Mouse (Mus musculus): ENCODE measurements around the gene Med27.

Gene Med27

DNA sequence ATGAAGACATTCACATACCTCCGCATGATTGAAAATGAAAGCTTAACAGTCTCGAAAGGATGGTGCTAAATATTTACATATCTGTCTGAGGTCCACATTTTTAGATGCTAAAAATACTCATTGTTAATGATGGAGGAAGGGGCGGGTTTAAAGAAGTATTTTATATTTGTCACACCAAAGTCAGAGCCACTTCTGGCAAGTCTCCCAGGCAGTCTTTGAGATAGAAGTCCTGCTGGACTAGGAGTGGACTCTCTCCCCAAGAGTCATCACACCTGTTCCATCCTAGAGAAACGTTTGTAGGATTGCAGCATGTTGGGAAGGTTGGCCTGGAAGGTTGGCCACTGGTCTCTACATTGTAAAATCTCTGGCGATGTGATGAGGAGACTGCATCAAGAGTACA is 90.5 kb downstream of the Med27 start:
- DNase-seq (ENCODE audit: low spot score), result no peak

DNA sequence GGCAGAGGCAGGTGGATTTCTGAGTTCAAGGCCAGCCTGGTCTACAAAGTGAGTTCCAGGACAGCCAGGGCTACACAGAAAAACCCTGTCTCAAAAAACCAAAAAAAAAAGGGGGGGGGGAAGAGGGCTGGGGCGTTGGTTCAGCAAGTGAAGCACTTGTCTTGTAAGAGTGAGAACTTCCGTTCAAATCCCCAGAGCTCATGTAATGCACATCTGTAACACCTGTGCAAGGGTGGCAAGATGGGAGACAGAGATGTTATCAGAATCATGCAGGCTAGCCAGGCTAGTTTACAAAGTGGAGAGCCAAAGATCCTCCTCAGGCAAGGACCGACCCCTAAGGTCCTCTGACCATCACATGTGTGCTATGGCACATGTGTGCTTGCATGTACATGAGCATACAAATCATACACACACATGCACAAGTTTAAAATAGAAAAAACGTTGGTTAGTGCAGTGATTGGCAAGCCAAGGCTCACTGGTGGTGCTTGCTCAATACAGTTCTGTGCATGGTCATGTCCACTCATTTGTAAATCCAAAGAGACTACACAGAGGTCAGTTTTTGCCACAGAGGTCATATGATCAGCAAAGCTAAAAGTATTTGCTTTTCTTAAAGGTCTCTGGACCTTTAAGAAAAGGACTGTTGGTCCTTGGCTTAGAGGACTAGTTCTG is 91.4 kb downstream of the Med27 start:
- DNase-seq (ENCODE audit: low spot score), result no peak

DNA sequence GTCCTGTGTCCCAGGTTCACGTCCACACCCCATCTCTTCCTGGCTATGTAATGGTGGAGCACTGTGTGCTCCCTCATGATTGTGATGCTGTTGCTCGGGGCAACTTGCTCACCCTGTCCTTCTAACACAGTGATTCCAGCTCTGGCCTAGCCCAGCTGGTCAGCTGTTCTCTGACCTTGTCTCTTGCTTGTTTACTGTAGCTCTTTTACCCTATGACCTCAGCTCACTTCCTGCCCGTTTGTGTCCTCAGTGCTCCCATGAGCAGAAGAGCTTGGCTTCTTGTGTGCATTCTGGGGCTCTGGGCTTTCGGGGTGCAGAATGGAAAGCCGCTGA is 91.9 kb downstream of the Med27 start:
- no peak for DNase-seq (ENCODE audit: low spot score)

DNA sequence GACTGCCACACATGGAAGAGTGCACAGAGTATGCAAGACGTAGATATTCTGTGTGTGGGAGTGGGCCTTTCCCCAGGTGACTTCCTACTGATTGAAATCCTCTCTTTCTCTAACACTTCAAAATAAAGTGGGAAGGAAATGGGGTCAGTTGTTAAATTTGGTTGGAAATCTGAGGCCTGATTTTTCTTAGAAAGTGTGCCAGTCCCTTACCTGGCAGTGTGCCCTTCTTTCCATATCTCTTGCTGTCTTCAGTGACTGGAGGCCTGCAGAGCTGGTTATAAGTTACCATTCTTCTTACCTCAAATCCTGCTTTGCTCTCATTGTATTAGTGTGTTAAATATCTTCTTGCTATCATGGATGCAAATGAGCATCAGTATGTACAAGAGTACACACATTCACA is 92.4 kb downstream of the Med27 start:
- DNase-seq (ENCODE audit: low spot score), result no peak

DNA sequence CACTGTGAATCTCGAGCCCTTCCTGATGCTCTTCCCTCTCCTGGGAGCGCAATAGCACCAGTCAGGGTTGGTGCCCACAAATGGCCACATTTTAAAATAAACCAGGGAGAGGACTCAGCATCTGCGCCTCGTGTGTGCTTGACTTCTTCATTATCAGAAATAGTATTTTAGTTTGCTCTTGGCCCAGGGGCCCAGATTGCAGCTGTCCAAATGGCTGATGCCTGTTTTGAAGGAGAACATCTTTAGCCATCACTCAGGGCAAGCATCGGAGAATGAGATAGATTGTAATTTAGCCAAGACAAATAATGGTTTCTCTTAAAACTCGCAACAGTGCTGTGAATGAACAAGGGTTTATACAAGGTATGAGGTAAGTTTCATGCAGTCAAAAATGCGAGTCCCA is 92.8 kb downstream of the Med27 start:
- DNase-seq (ENCODE audit: low spot score), result no peak

DNA sequence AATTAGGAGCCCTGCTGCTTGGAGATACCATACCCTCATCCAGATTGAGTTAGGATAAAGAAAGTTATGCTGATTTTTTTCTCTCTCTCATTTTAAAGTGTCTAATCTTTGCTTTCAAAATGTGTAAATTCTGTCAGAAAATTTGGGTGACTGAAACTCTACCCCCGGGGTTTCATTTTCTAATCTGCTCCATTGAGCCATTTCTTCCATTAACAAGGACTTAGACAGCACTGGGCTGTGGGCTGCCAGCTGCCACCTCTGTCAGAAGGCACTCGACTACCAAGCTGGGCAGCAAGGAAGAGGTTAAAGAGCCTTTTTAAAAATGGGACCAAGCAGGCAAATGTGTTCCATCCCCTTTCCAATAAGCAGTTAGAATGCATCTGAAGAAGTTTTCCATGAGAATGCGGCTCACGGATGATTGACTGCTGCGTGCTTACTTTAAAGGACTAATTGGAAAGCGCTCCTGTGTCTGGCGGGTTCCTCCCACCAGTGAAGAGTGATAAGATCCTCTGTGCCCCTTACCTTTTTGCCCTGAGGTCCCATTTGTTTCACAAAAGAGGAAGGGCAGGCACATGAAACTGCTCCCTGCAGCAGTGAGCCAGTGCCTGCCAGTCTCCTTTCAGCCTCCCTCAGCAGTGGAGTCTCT is 93.4 kb downstream of the Med27 start:
- DNase-seq (ENCODE audit: low spot score), result no peak

DNA sequence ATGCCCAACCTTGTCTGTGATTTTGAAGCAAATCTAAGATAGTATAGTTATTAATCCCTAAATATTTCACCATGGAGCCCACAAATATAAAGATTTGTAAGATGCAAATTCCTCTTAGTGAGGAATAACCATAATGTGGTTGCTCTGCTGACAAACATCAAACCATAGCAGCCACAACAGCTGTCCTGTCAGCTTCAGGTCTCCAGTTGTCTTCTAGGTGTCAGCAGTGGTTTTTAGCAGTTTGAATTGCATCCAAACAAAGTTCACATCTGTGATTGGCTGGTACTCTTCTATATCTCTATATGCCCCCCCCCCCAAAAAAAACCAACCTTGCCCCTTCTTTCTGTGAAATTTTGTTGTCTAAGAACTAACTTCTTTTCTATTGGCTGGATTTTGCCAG is 95.7 kb downstream of the Med27 start:
- DNase-seq (ENCODE audit: low spot score), result no peak

DNA sequence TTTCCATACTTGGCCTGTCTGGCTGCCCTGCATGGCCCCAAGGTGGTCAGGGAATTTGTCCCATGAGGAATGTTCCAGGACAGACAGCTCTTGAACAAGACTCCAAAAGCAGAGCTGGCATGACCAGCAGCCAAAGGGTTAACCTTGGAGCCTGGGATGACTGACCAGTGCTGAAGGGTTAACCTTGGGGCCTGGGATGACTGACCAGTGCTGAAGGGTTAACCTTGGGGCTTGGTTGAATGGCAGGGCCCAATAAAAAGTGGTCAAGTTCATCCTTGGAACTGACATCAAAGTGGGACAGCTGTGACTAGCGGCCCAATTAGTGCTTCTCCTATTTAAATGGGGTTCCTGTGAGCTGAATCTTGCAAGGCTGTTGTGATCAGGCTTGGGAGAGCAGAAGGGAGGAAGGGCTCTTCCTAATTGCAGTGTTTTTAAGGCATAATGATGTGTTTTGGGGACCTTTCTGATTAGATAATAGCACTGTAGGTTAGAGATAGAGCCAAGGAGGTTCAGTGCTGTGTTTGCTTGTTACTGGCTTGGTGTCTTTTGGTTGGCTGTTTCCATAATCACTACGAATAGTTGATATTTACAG is 97.1 kb downstream of the Med27 start:
- peak; percentile 44 for DNase-seq (ENCODE audit: low spot score)

DNA sequence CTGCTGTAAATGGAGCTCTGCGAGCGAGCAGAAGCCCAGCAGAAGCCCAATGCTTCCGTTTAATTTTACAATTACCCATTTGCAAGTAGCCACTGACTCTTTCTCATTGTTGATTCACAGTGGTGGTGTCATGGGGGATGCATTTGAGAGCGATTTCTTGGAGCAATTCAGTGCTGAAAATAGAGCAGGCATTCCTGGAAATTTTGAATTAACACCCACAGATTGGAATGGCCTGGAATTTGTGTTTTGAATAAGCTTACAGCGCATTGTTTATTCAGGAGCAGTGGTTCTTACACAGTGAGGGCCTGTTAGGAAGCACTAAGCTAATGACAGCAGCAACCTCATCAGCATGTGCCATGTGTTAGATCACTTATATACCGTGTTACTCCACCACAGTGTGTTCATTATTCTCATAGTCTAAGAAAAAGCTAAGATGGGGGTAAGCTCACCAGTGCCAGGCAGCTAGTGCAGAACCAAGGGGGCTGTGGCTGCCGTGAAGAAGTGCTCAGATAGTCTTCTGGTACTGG is 101.9 kb downstream of the Med27 start:
- no peak for DNase-seq (ENCODE audit: low spot score)

DNA sequence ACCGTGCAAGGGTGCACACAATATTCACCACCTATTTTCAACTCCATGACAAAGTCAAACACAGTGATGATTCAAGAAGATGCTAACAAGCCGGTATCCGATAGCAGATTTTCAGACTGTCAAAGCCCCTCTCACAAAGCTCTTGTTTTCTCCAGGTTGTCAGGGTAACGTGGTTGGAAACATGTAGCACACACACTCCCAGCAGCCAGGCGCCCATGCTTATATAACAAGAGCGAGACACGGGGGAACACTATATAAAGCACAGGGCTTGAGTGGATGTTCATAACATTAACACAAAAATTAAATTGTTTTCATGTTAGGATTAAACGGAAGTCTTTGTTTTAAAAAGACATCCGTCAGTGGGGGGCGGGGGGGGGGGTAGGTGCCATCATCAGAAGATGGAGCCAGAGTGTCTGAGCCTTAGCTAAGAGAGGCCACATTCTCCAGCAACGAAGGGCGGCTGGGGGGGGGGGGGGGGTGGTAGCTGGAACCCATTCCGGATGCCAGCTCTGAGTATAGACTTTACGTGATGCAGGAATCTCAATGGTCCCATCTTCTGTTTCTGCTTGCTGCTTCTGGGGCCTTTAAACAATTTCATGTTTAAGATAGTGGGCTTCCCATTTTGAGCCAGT is 104.9 kb downstream of the Med27 start:
- no peak for DNase-seq (ENCODE audit: low spot score)

DNA sequence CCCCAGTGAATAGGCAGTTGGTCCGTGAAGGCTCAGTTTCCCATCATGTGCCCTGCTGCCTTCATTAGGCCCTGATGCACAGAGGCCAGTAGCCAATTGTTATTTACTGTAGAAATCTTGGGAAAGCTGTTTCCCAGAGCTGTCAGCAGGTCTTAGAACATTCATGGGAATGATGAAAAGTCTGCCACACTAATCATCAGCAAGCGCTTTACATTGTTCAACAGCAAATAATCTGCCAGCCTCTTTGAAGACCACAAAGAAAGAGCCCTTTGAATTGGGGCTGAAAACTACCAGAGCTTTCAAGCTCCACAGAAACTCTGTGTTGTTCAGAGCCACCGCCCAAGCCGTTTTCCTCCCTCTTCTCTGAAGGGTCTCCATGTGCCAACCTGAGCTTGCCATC is 106.8 kb downstream of the Med27 start:
- DNase-seq (ENCODE audit: low spot score), result no peak

DNA sequence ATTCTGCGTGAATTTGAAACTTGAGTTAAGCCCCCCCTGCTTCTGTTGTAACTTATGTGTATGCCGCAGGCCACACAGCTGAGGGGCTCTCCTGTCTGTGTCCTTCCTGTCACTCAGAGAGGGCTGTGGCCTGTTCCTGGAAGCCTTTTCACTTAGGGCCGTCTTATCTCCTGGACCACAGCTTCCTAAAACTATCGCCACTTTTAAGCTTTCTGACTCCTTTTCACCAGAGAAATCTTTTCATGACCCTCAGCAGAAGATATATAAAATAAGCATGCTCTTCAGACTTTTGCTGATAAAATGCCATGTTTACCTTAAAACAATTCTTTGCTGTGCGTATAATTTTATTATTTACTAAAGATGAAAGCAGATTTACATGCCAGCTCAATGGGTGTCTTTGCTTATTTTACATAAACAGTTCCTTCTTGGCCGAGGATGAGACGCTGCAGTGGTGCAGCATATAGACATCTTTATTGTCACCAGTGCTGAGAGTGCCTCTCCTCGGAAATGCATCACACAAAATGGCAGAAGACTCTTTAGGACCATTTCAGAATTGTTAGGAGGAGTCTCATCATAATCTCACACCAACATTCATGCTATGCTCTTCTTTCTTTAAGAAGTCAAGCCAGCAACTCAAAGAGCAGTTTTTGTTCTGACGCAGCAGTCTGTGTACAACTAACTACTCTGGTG is 110.2 kb downstream of the Med27 start:
- no peak for DNase-seq (ENCODE audit: low spot score)

DNA sequence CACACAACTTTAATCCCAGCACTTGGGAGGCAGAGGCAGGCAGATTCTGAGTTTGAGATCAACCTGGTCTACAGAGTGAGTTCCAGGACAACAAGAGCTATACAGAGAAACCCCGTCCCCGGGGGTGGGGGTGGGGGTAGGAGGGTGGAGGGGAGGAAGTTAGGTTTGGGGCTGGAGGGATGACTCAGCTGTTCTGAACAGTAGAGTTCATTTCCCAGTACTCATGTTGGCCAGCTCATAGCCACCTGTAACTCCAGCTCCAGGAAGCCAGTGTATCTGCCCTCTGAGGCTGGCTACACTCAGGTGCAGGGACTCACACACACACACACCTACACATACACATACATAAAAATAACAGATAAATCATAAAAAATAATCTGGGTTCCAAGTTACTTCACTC is 111.1 kb downstream of the Med27 start:
- no peak for DNase-seq (ENCODE audit: low spot score)

DNA sequence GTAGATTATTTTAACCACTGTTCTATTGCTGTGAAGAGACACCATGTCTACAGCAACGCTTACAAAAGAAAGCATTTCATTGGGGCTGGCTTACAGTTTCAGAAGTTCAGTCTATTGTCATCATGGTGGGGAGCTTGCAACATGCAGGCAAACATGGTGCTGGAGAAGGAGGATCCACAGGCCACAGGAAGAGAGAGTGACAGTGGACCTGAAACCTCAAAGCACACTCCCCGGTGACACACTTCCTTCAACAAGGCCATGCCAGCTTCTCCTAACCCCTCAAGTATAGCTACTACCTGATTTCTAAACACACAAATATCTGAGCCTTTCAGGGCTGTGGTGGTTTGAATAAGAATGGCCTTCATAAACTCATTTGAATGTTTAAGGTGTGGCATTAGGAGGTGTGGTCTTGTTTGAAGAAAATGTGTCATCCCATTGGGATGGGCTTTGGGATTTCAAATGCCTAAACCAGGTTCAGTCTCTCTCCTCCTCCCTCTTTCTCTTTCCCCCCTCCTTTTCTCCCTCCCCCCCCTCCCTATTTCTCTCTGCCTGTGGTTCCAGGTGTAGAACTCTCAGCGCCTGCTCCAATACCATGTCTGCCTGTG is 111.8 kb downstream of the Med27 start:
- no peak for DNase-seq (ENCODE audit: low spot score)

DNA sequence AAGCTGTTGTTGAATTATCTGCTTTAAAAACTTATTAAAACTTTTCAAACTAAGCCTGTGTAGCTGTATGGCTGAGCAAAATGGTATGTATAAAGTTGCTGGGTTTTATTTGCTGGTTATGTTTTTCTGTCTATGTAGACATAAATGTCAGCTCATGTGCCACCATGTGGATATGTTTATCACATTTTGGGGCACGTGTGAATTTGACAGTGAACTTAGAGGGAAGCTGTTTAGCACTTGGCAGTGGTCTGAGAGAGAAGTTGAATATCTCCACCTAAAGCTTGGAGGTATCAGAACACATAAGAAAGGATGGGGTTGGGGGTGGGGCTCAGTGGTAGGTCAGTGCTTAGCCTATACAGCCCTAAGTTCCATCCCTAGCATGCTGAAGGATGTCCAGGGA is 113.0 kb downstream of the Med27 start:
- DNase-seq (ENCODE audit: low spot score), result no peak

DNA sequence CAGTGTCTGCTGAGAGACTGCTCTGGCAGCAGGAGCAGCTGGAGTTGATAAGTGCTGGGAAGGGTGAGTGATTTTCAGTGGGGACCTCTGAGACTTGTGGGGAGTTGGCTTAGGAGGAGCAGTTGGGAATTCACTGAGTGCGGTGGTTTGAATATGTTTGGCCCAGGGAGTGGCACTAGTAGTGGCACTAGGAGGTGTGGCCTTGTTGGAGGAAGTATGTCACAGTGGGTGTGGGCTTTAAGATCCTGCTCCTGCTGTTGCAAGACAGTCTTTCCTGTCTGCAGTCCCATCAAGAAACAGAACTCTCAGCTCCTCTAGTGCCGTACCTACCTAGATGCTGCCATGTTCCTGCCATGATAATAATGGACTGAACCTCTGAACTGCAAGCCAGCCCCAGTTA is 115.2 kb downstream of the Med27 start:
- DNase-seq (ENCODE audit: low spot score), result no peak

DNA sequence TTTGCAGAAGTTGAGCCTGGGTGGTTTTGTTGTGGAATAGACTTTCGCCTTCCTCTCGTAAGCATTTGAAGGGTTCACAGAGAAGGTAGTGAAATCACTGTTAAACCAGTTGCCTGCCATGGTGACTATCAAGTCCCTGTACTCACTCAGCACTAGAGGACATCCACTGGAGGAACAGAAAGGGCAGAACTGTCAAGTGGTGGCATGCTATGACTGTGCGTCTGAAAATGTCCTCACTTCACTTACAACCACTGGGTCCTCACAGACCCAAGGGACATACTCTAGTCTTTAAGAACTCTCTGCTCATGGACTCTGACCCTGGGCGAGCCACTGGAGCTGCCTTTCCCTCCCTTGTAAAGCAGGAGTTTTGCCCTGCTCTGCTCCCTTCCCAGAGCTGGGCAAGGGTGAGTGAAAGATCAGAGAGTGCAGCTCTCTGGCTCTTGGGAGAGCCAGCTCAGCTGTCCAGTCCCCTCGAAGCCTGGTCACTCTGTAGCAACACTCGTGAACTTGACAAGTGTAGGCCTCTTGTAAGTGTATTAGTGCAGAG is 116.5 kb downstream of the Med27 start:
- DNase-seq (ENCODE audit: low spot score), result no peak

DNA sequence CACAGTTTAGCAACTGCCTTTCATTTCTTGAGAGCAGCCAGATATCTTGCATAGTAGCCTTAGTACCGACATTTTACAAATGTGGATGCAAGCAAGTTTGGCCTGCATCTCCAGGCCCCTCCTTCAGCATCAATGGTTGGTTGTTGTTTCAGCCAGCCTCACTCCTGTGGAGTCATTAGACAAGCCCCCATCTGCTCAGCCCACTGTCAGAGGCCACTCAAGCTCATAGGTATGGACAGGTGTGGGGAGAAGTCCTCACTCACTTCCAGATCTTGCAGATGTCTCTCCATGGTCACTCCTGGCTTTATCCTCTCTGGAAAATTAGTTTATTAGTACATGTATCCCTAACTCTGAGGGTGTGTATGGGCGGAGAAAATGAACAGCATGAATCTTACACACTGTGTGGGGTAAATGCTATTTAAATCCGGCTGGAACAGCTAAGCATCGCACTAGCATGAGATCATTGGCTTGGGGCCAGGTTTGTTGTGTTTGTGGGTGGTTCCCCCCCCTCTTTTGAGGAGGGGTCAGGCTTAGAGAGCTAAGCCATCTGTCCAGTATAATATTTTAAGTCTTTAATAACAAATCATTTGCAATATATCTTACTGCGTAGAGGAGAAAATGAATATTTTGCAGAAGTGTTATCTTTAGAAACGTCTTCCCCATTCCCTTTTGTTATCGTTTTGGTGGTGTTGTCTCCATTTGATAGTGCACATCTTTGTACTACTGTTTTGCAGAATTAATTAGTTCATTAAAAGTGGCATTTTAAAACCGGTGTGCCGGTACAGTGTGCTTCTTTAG is 118.4 kb downstream of the Med27 start:
- peak; percentile 60 for DNase-seq (ENCODE audit: low spot score)

DNA sequence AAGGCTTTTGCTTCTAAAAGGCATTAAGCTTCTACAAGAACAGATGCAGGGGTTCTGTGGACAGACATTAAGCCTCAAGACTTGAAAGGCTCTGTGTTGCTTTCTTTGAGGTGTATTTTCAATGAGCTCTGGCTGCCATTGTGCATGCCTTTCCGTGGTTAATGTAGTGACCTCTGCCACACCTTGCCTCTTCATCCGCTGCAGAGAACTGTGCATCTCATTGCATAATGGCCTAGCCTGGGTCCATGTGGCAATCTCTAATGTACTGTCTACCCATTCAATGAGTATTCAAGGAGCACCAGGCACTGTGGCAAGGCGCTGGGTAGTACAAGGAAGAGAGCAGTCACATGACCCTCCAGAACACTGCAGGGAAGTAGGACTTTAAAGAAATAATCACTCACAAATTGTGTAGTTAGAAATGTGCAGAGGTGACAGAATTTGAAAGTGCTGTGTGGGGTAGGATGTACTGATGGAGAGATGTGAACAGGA is 119.1 kb downstream of the Med27 start:
- DNase-seq (ENCODE audit: low spot score), result no peak

DNA sequence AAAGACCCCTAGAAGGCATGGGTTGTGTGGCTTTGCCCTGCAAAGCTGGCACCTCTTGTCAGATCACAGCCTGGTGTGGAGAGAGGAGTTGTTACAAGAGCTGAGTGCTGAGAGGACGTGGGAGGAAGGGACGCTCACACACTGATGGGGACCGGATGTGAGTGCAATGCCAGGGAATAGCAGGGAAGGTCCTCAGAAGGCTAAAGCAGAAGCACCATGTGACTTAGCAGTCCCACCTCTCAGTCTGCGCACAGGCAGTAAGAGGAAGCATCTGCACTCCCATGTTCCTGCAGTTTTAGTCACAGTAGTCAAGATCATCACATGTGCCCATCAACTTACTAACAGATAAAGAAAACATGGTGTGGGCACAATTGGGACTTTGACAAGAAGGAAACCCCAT is 119.8 kb downstream of the Med27 start:
- DNase-seq (ENCODE audit: low spot score), result no peak

DNA sequence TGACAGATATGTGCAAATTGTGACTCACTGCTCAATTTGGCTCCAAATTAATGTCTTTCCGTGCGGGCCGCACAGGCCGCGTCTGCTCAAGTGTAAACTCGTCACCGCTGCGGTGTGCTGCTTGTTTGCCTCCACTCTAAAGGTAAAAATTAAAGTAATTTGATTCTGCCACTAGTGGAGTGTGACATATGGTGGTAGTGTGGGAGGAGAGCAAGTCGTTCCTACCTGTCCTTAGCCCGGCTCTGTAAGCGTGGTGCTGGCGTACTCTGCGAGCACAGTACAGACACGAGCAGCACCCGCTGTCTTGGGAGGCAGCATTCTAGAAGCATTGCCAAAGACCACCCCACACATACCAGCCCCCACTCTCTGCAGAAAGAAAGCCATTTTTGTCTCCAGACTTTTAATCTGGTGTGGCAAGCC is 121.9 kb downstream of the Med27 start:
- DNase-seq (ENCODE audit: low spot score), result no peak

Data from testis, postnatal 10 days (tissue).